Mouse (Mus musculus): ENCODE measurements around the gene Kif28. TPM values are rescaled to one million over a fixed set of nuclear protein-coding genes. Genes with fewer than 3 reads are reported as not detected.

The Kif28 gene
- polyA plus RNA-seq (2014; fragmentation: Nextera tagmentation; extraction: Ambion mirVana) = not detected in 2 replicates

- Histone ChIP-seq H3K4me2 (ENCODE audit: low read length) (no peak within 1 kb of the TSS), H3K4me1 (ENCODE audit: control insufficient read depth, insufficient read depth, low read length) (no peaks in the 10 kb centered on the region), H3K27me3 (replicated peaks; ENCODE audit: control insufficient read depth, insufficient read depth, low read length) (no peaks in the 10 kb centered on the region), H3K9ac (ENCODE audit: low read length) (no peak within 1 kb of the TSS), H3K4me3 (ENCODE audit: low read depth, low read length) (no peak within 1 kb of the TSS), H3K27ac (ENCODE audit: low read depth, low read length) (no peak within 1 kb of the TSS), H3K36me3 (ENCODE audit: control insufficient read depth, insufficient read depth, low read length) (peaks cover 60% of the 10 kb centered on the region), H3K9me3 (replicated peaks; ENCODE audit: control insufficient read depth, low read length) (no peaks in the 10 kb centered on the region)
- ATAC-seq (no peak), DNase-seq (ENCODE audit: low spot score) (no peak)
- WGBS = 95% methylated on average over 9 of the region's 9 CpGs
Observed at GRCm38 (mm10) chr1:179745171-179745570, at the start of gene Kif28. Gene Kif28 (minus strand): TSS chr1:179745271.

GRCm38 (mm10) chr1:179787281-179787680 lies 42.2 kb upstream of the Kif28 start:
- Histone ChIP-seq H3K9me3 (replicated peaks; ENCODE audit: control insufficient read depth, low read length) (no peaks in the 10 kb centered on the region), H3K4me3 (ENCODE audit: low read depth, low read length) (no peak overlapping the region), H3K27me3 (replicated peaks; ENCODE audit: control insufficient read depth, insufficient read depth, low read length) (no peaks in the 10 kb centered on the region), H3K36me3 (ENCODE audit: control insufficient read depth, insufficient read depth, low read length) (peaks cover 83% of the 10 kb centered on the region), H3K4me1 (ENCODE audit: control insufficient read depth, insufficient read depth, low read length) (no peaks in the 10 kb centered on the region), H3K27ac (ENCODE audit: low read depth, low read length) (no peak overlapping the region), H3K9ac (ENCODE audit: low read length) (no peak overlapping the region), H3K4me2 (ENCODE audit: low read length) (no peak overlapping the region)
- whole genome bisulfite sequencing = 80% methylated on average over 4 of the region's 4 CpGs
- DNase-seq (ENCODE audit: low spot score) (no peak), ATAC-seq (no peak)

- Histone ChIP-seq H3K9ac (ENCODE audit: low read length) (no peak overlapping the region), H3K4me3 (ENCODE audit: low read depth, low read length) (no peak overlapping the region), H3K36me3 (ENCODE audit: control insufficient read depth, insufficient read depth, low read length) (peaks cover 81% of the 10 kb centered on the region), H3K27me3 (replicated peaks; ENCODE audit: control insufficient read depth, insufficient read depth, low read length) (no peaks in the 10 kb centered on the region), H3K4me1 (ENCODE audit: control insufficient read depth, insufficient read depth, low read length) (no peaks in the 10 kb centered on the region), H3K9me3 (replicated peaks; ENCODE audit: control insufficient read depth, low read length) (no peaks in the 10 kb centered on the region), H3K27ac (ENCODE audit: low read depth, low read length) (no peak overlapping the region), H3K4me2 (ENCODE audit: low read length) (no peak overlapping the region)
- ATAC-seq = no peak
- 93% methylated on average over 5 of the region's 5 CpGs for WGBS
- DNase-seq (ENCODE audit: low spot score) = no peak
Observed at GRCm38 (mm10) chr1:179785502-179785901, 40.4 kb upstream of the Kif28 start.

- Histone ChIP-seq H3K9ac (ENCODE audit: low read length) (no peak overlapping the region), H3K9me3 (replicated peaks; ENCODE audit: control insufficient read depth, low read length) (no peaks in the 10 kb centered on the region), H3K27ac (ENCODE audit: low read depth, low read length) (no peak overlapping the region), H3K4me3 (ENCODE audit: low read depth, low read length) (no peak overlapping the region), H3K4me1 (ENCODE audit: control insufficient read depth, insufficient read depth, low read length) (no peaks in the 10 kb centered on the region), H3K36me3 (ENCODE audit: control insufficient read depth, insufficient read depth, low read length) (peaks cover 81% of the 10 kb centered on the region), H3K4me2 (ENCODE audit: low read length) (no peak overlapping the region), H3K27me3 (replicated peaks; ENCODE audit: control insufficient read depth, insufficient read depth, low read length) (no peaks in the 10 kb centered on the region)
- no peak for ATAC-seq
- no peak for DNase-seq (ENCODE audit: low spot score)
- 89% methylated on average over 4 of the region's 4 CpGs for WGBS
Observed at GRCm38 (mm10) chr1:179784098-179784497, 39.0 kb upstream of the Kif28 start.

- Histone ChIP-seq H3K9ac (ENCODE audit: low read length) (no peak overlapping the region), H3K36me3 (ENCODE audit: control insufficient read depth, insufficient read depth, low read length) (peaks cover 79% of the 10 kb centered on the region), H3K27me3 (replicated peaks; ENCODE audit: control insufficient read depth, insufficient read depth, low read length) (no peaks in the 10 kb centered on the region), H3K9me3 (replicated peaks; ENCODE audit: control insufficient read depth, low read length) (no peaks in the 10 kb centered on the region), H3K4me2 (ENCODE audit: low read length) (no peak overlapping the region), H3K4me3 (ENCODE audit: low read depth, low read length) (no peak overlapping the region), H3K27ac (ENCODE audit: low read depth, low read length) (no peak overlapping the region), H3K4me1 (ENCODE audit: control insufficient read depth, insufficient read depth, low read length) (no peaks in the 10 kb centered on the region)
- WGBS = 95% methylated on average over 8 of the region's 8 CpGs
- ATAC-seq (no peak), DNase-seq (ENCODE audit: low spot score) (no peak)
Observed at GRCm38 (mm10) chr1:179776831-179777230, 31.8 kb upstream of the Kif28 start.

- Histone ChIP-seq H3K4me1 (ENCODE audit: control insufficient read depth, insufficient read depth, low read length) (no peaks in the 10 kb centered on the region), H3K27ac (ENCODE audit: low read depth, low read length) (no peak overlapping the region), H3K4me2 (ENCODE audit: low read length) (no peak overlapping the region), H3K4me3 (ENCODE audit: low read depth, low read length) (no peak overlapping the region), H3K27me3 (replicated peaks; ENCODE audit: control insufficient read depth, insufficient read depth, low read length) (no peaks in the 10 kb centered on the region), H3K9ac (ENCODE audit: low read length) (no peak overlapping the region), H3K9me3 (replicated peaks; ENCODE audit: control insufficient read depth, low read length) (no peaks in the 10 kb centered on the region), H3K36me3 (ENCODE audit: control insufficient read depth, insufficient read depth, low read length) (peaks cover 74% of the 10 kb centered on the region)
- 96% methylated on average over 4 of the region's 4 CpGs for WGBS
- ATAC-seq (no peak), DNase-seq (ENCODE audit: low spot score) (no peak)
Observed at GRCm38 (mm10) chr1:179760553-179760952, 15.5 kb upstream of the Kif28 start.

GRCm38 (mm10) chr1:179760086-179760485 lies 15.0 kb upstream of the Kif28 start:
- peaks cover 75% of the 10 kb centered on the region for H3K36me3 ChIP-seq (ENCODE audit: control insufficient read depth, insufficient read depth, low read length)
- no peaks in the 10 kb centered on the region for H3K27me3 ChIP-seq (replicated peaks; ENCODE audit: control insufficient read depth, insufficient read depth, low read length)
- no peak overlapping the region for H3K4me3 ChIP-seq (ENCODE audit: low read depth, low read length)
- H3K9me3 ChIP-seq (replicated peaks; ENCODE audit: control insufficient read depth, low read length) = no peaks in the 10 kb centered on the region
- ATAC-seq (no peak), DNase-seq (ENCODE audit: low spot score) (no peak)
- no peak overlapping the region for H3K9ac ChIP-seq (ENCODE audit: low read length)
- WGBS = 95% methylated on average over 5 of the region's 5 CpGs
- no peak overlapping the region for H3K27ac ChIP-seq (ENCODE audit: low read depth, low read length)
- no peak overlapping the region for H3K4me2 ChIP-seq (ENCODE audit: low read length)
- no peaks in the 10 kb centered on the region for H3K4me1 ChIP-seq (ENCODE audit: control insufficient read depth, insufficient read depth, low read length)

GRCm38 (mm10) chr1:179756477-179756876 lies 11.4 kb upstream of the Kif28 start:
- Histone ChIP-seq H3K4me3 (ENCODE audit: low read depth, low read length) (no peak overlapping the region), H3K36me3 (ENCODE audit: control insufficient read depth, insufficient read depth, low read length) (peaks cover 81% of the 10 kb centered on the region), H3K27me3 (replicated peaks; ENCODE audit: control insufficient read depth, insufficient read depth, low read length) (no peaks in the 10 kb centered on the region), H3K9me3 (replicated peaks; ENCODE audit: control insufficient read depth, low read length) (no peaks in the 10 kb centered on the region), H3K27ac (ENCODE audit: low read depth, low read length) (no peak overlapping the region), H3K9ac (ENCODE audit: low read length) (no peak overlapping the region), H3K4me2 (ENCODE audit: low read length) (no peak overlapping the region), H3K4me1 (ENCODE audit: control insufficient read depth, insufficient read depth, low read length) (no peaks in the 10 kb centered on the region)
- ATAC-seq = no peak
- no peak for DNase-seq (ENCODE audit: low spot score)

- WGBS = 96% methylated on average over 8 of the region's 8 CpGs
- peaks cover 76% of the 10 kb centered on the region for H3K36me3 ChIP-seq (ENCODE audit: control insufficient read depth, insufficient read depth, low read length)
Observed at GRCm38 (mm10) chr1:179753006-179753405, 7.9 kb upstream of the Kif28 start.

More at GRCm38 (mm10) chr1:179753006-179753405, 7.9 kb upstream of the Kif28 start:
- H3K27ac ChIP-seq (ENCODE audit: low read depth, low read length) = no peak overlapping the region
- DNase-seq (ENCODE audit: low spot score) = no peak
- no peaks in the 10 kb centered on the region for H3K9me3 ChIP-seq (replicated peaks; ENCODE audit: control insufficient read depth, low read length)
- no peaks in the 10 kb centered on the region for H3K4me1 ChIP-seq (ENCODE audit: control insufficient read depth, insufficient read depth, low read length)
- no peak overlapping the region for H3K4me2 ChIP-seq (ENCODE audit: low read length)
- no peak overlapping the region for H3K4me3 ChIP-seq (ENCODE audit: low read depth, low read length)
- no peaks in the 10 kb centered on the region for H3K27me3 ChIP-seq (replicated peaks; ENCODE audit: control insufficient read depth, insufficient read depth, low read length)
- no peak for ATAC-seq
- no peak overlapping the region for H3K9ac ChIP-seq (ENCODE audit: low read length)
